In the genomic region with DNA sequence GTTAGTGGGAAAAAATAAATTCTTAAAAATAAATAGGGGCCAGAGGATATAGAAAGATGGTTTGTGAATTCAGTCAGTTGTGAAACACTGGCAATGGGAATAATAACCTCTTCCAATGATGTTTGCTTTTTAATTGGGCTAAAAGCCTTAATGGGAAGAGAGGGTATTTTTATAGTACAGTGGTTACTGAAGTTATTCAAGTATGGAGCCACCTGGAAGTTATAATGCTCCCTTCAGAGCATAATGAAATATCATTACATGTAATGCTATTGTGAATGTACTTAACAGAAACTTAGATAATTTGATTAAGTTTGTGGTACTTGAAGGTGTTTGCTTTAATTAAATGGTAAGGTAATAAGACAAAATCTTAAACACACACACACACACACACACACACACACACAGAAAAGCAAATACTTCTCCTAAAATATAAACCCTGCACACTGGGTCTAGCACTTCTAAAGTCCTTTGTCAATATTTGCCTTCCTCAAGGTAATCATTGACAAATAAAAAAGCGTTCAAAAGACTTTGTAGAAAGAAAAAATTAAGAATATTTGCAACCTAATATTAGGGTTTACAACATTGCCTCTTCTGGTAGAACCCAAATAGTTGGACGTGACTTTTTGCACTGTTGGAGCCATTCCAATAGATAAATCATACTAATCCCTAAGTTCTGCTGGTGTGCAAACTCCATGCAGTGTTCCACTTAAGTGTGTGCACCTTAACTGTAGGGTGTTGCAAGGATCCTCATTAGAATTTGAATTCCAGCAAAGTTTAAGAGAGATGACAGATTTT, we compare ENCODE assay signal across 25 mouse cellular contexts.
DNase-seq lines count a peak whose midpoint lies in the region; ATAC-seq and TF ChIP-seq lines count a peak whose summit lies in the region.
"Had no signal": no experiment of that assay in that cellular context is flagged by ENCODE, and none has a peak within 500 bp of the region (broad histone marks: within the 10 kb centered on the region; RNA-seq: fewer than 3 reads in every experiment).

No protein-coding gene starts in this region.

- no peak for TF ChIP-seq CTCF in liver, adult 2 months (IDR thresholded peaks at IDR 0.05; ENCODE audit: low read depth, low read length)
- TF ChIP-seq CTCF in liver, postnatal 0 days (IDR thresholded peaks at IDR 0.05; ENCODE audit: low read depth) = no peak
- TF ChIP-seq CTCF in stomach, postnatal 0 days (IDR thresholded peaks at IDR 0.05; ENCODE audit: low read depth) = no peak

- no peaks in the 10 kb centered on the region for H3K27me3 ChIP-seq in liver, adult 2 months (ENCODE audit: control insufficient read depth, insufficient read depth, low read length)
- H3K27me3 ChIP-seq in liver, postnatal 0 days (ENCODE audit: insufficient read depth, low read length) = no peaks in the 10 kb centered on the region
- no peaks in the 10 kb centered on the region for H3K27me3 ChIP-seq in lung, embryonic 16.5 days (ENCODE audit: control insufficient read depth, insufficient read depth, low read depth, low read length)
- no peaks in the 10 kb centered on the region for H3K27me3 ChIP-seq in stomach, embryonic 14.5 days (ENCODE audit: control insufficient read depth, insufficient read depth, low read length)
- H3K27me3 ChIP-seq in stomach, postnatal 0 days (ENCODE audit: control insufficient read depth, insufficient read depth, low read length) = no peaks in the 10 kb centered on the region
- no peaks in the 10 kb centered on the region for H3K27me3 ChIP-seq in forebrain, embryonic 16.5 days (replicated peaks; ENCODE audit: control insufficient read depth, insufficient read depth, low read length)
- no peaks in the 10 kb centered on the region for H3K27me3 ChIP-seq in forebrain, embryonic 13.5 days
- H3K27me3 ChIP-seq: embryonic facial prominence, embryonic 13.5 days; forebrain, embryonic 12.5 days; hindbrain, embryonic 12.5 days; hindbrain, embryonic 15.5 days had no signal

- TF ChIP-seq POLR2A in liver, adult 2 months (IDR thresholded peaks at IDR 0.05; ENCODE audit: extremely low read depth, insufficient read depth, low read length) = no peak

- 25% methylated on average over 2 of the region's 2 CpGs for WGBS in liver, adult 2 months
- WGBS in liver, postnatal 0 days (ENCODE audit: insufficient replicate concordance) = 40% methylated on average over 2 of the region's 2 CpGs
- WGBS in lung, embryonic 16.5 days = 26% methylated on average over 2 of the region's 2 CpGs
- 39% methylated on average over 2 of the region's 2 CpGs for WGBS in stomach, embryonic 14.5 days
- WGBS in stomach, postnatal 0 days = 22% methylated on average over 2 of the region's 2 CpGs
- 82% methylated on average over 2 of the region's 2 CpGs for WGBS in forebrain, embryonic 16.5 days
- 85% methylated on average over 2 of the region's 2 CpGs for WGBS in forebrain, embryonic 13.5 days

- no peak for ATAC-seq in liver, postnatal 0 days
- peak; percentile 93 for ATAC-seq in lung, embryonic 16.5 days (ENCODE audit: low read depth)
- ATAC-seq in stomach, embryonic 14.5 days (ENCODE audit: insufficient number of reproducible peaks, insufficient read depth, low FRiP score, low read depth) = peak; percentile 69; the same call in 1 of the 2 replicates
- ATAC-seq in stomach, postnatal 0 days (ENCODE audit: low FRiP score, low TSS enrichment) = no peak
- ATAC-seq in forebrain, embryonic 16.5 days = no peak
- no peak for ATAC-seq in forebrain, embryonic 13.5 days
- ATAC-seq: activated CD4-positive, CD25-positive, alpha-beta regulatory T cell, adult 4 months; forebrain, postnatal 0 days had no signal

- no peak for TF ChIP-seq EP300 in liver, postnatal 0 days (IDR thresholded peaks at IDR 0.05; ENCODE audit: low read depth)
- peak; percentile 20 for TF ChIP-seq EP300 in stomach, postnatal 0 days (optimal IDR thresholded peaks at IDR 0.05)

- H3K27ac ChIP-seq in liver, adult 2 months (replicated peaks; ENCODE audit: insufficient read depth, low read depth, low read length) = no peak overlapping the region
- no peak overlapping the region for H3K27ac ChIP-seq in liver, postnatal 0 days (ENCODE audit: low read depth)
- 0 out of 2 replicates have a peak overlapping the region, but pooled peaks have one; percentile 0 for H3K27ac ChIP-seq in lung, embryonic 16.5 days (ENCODE audit: low read length)
- no peak overlapping the region for H3K27ac ChIP-seq in stomach, embryonic 14.5 days (ENCODE audit: low read length)
- no peak overlapping the region for H3K27ac ChIP-seq in stomach, postnatal 0 days (replicated peaks)
- no peak overlapping the region for H3K27ac ChIP-seq in forebrain, embryonic 16.5 days (ENCODE audit: low read length)
- H3K27ac ChIP-seq in forebrain, embryonic 13.5 days = no peak overlapping the region
- H3K27ac ChIP-seq: embryonic facial prominence, embryonic 10.5 days; embryonic facial prominence, embryonic 13.5 days; forebrain, embryonic 12.5 days; gastrocnemius, adult 2 months; hindbrain, embryonic 12.5 days; hindbrain, embryonic 15.5 days had no signal

- no peak overlapping the region for H3K4me2 ChIP-seq in liver, postnatal 0 days (ENCODE audit: low read depth, low read length)
- no peak overlapping the region for H3K4me2 ChIP-seq in lung, embryonic 16.5 days (ENCODE audit: low read depth, low read length)
- no peak overlapping the region for H3K4me2 ChIP-seq in stomach, embryonic 14.5 days (replicated peaks; ENCODE audit: low read depth, low read length)
- H3K4me2 ChIP-seq in stomach, postnatal 0 days (replicated peaks; ENCODE audit: low read depth) = no peak overlapping the region
- no peak overlapping the region for H3K4me2 ChIP-seq in forebrain, embryonic 16.5 days (ENCODE audit: low read length)
- H3K4me2 ChIP-seq in forebrain, embryonic 13.5 days = no peak overlapping the region
- H3K4me2 ChIP-seq: embryonic facial prominence, embryonic 13.5 days; forebrain, embryonic 12.5 days; heart, embryonic 11.5 days; hindbrain, embryonic 12.5 days; hindbrain, embryonic 15.5 days had no signal

- H3K36me3 ChIP-seq in liver, adult 2 months (ENCODE audit: control insufficient read depth, insufficient read depth, low read length) = no peaks in the 10 kb centered on the region
- no peaks in the 10 kb centered on the region for H3K36me3 ChIP-seq in liver, postnatal 0 days (replicated peaks; ENCODE audit: insufficient read depth, low read length)
- no peaks in the 10 kb centered on the region for H3K36me3 ChIP-seq in lung, embryonic 16.5 days (ENCODE audit: control insufficient read depth, insufficient read depth, low read length)
- H3K36me3 ChIP-seq in stomach, embryonic 14.5 days (ENCODE audit: control insufficient read depth, insufficient read depth, low read length) = no peaks in the 10 kb centered on the region
- H3K36me3 ChIP-seq in stomach, postnatal 0 days (ENCODE audit: control insufficient read depth, insufficient read depth, low read length) = no peaks in the 10 kb centered on the region
- no peaks in the 10 kb centered on the region for H3K36me3 ChIP-seq in forebrain, embryonic 16.5 days (ENCODE audit: control insufficient read depth, insufficient read depth)
- H3K36me3 ChIP-seq in forebrain, embryonic 13.5 days (ENCODE audit: poor library complexity, severe bottlenecking) = no peaks in the 10 kb centered on the region
- H3K36me3 ChIP-seq: embryonic facial prominence, embryonic 10.5 days; embryonic facial prominence, embryonic 13.5 days; forebrain, embryonic 12.5 days; hindbrain, embryonic 12.5 days; hindbrain, embryonic 15.5 days had no signal

- H3K79me2 ChIP-seq in liver, adult 2 months (ENCODE audit: control insufficient read depth, insufficient read depth, low read length) = no peaks in the 10 kb centered on the region

- H3K4me3 ChIP-seq in liver, adult 2 months (ENCODE audit: insufficient read depth, low read depth, low read length) = no peak overlapping the region
- no peak overlapping the region for H3K4me3 ChIP-seq in liver, postnatal 0 days (ENCODE audit: low read depth, low read length)
- H3K4me3 ChIP-seq in lung, embryonic 16.5 days (ENCODE audit: low read length) = no peak overlapping the region
- H3K4me3 ChIP-seq in stomach, embryonic 14.5 days (ENCODE audit: low read depth, low read length) = no peak overlapping the region
- H3K4me3 ChIP-seq in stomach, postnatal 0 days (ENCODE audit: low read depth, low read length) = no peak overlapping the region
- no peak overlapping the region for H3K4me3 ChIP-seq in forebrain, embryonic 16.5 days (replicated peaks; ENCODE audit: low read length)
- H3K4me3 ChIP-seq in forebrain, embryonic 13.5 days = no peak overlapping the region
- H3K4me3 ChIP-seq: embryonic facial prominence, embryonic 10.5 days; embryonic facial prominence, embryonic 13.5 days; erythroblast, embryonic 14.5 days; forebrain, embryonic 12.5 days; gastrocnemius, adult 2 months; hindbrain, embryonic 12.5 days; hindbrain, embryonic 15.5 days had no signal

- DNase-seq in liver, adult 2 months (ENCODE audit: extremely low read depth, low read depth, low spot score) = peak; percentile 2
- no peak for DNase-seq in liver, postnatal 0 days
- no peak for DNase-seq in lung, postnatal 4 days
- no peak for DNase-seq in stomach, postnatal 0 days (ENCODE audit: low spot score)
- DNase-seq: adrenal gland, adult 8-10 months; adrenal gland, postnatal 25 days; cerebellum, adult 18-20 months; cerebellum, adult 9-11 months; cerebellum, postnatal 25 days; forebrain, postnatal 0 days; gastrocnemius, adult 2 months; gastrocnemius, postnatal 14 days; heart, adult 11 months had no signal

- no peaks in the 10 kb centered on the region for H3K4me1 ChIP-seq in liver, adult 2 months (ENCODE audit: control insufficient read depth, insufficient read depth, low read length)
- H3K4me1 ChIP-seq in liver, postnatal 0 days (ENCODE audit: insufficient read depth) = no peaks in the 10 kb centered on the region
- H3K4me1 ChIP-seq in lung, embryonic 16.5 days (replicated peaks; ENCODE audit: control insufficient read depth, insufficient read depth, low read length) = no peaks in the 10 kb centered on the region
- no peaks in the 10 kb centered on the region for H3K4me1 ChIP-seq in stomach, embryonic 14.5 days (ENCODE audit: control insufficient read depth, insufficient read depth, low read length)
- no peaks in the 10 kb centered on the region for H3K4me1 ChIP-seq in stomach, postnatal 0 days (replicated peaks; ENCODE audit: control insufficient read depth, insufficient read depth)
- no peaks in the 10 kb centered on the region for H3K4me1 ChIP-seq in forebrain, embryonic 16.5 days (replicated peaks; ENCODE audit: control insufficient read depth, insufficient read depth, low read length)
- no peaks in the 10 kb centered on the region for H3K4me1 ChIP-seq in forebrain, embryonic 13.5 days
- H3K4me1 ChIP-seq: embryonic facial prominence, embryonic 10.5 days; embryonic facial prominence, embryonic 13.5 days; forebrain, embryonic 12.5 days; hindbrain, embryonic 12.5 days; hindbrain, embryonic 15.5 days had no signal

- H3K9me3 ChIP-seq in liver, postnatal 0 days (ENCODE audit: low read length) = no peaks in the 10 kb centered on the region
- no peaks in the 10 kb centered on the region for H3K9me3 ChIP-seq in lung, embryonic 16.5 days (ENCODE audit: control insufficient read depth, low read length)
- no peaks in the 10 kb centered on the region for H3K9me3 ChIP-seq in stomach, embryonic 14.5 days (ENCODE audit: control insufficient read depth, low read depth, low read length)
- no peaks in the 10 kb centered on the region for H3K9me3 ChIP-seq in stomach, postnatal 0 days (ENCODE audit: control insufficient read depth, low read length)
- no peaks in the 10 kb centered on the region for H3K9me3 ChIP-seq in forebrain, embryonic 16.5 days (ENCODE audit: control insufficient read depth, low read length)
- no peaks in the 10 kb centered on the region for H3K9me3 ChIP-seq in forebrain, embryonic 13.5 days (replicated peaks)
- H3K9me3 ChIP-seq: embryonic facial prominence, embryonic 10.5 days; embryonic facial prominence, embryonic 13.5 days; forebrain, embryonic 12.5 days; hindbrain, embryonic 12.5 days; hindbrain, embryonic 15.5 days had no signal

- H3K9ac ChIP-seq in liver, adult 2 months (ENCODE audit: low read depth, low read length) = no peak overlapping the region
- no peak overlapping the region for H3K9ac ChIP-seq in liver, postnatal 0 days (replicated peaks)
- H3K9ac ChIP-seq in lung, embryonic 16.5 days (ENCODE audit: low read length) = no peak overlapping the region
- H3K9ac ChIP-seq in stomach, embryonic 14.5 days (replicated peaks; ENCODE audit: low read depth, low read length) = no peak overlapping the region
- H3K9ac ChIP-seq in stomach, postnatal 0 days (ENCODE audit: low read length) = no peak overlapping the region
- H3K9ac ChIP-seq in forebrain, embryonic 16.5 days (replicated peaks; ENCODE audit: low read depth, low read length) = no peak overlapping the region
- H3K9ac ChIP-seq in forebrain, embryonic 13.5 days = no peak overlapping the region
- H3K9ac ChIP-seq: embryonic facial prominence, embryonic 13.5 days; forebrain, embryonic 12.5 days; forebrain, postnatal 0 days; hindbrain, embryonic 12.5 days; hindbrain, embryonic 15.5 days had no signal

Comparison
In these comparisons a context has a peak if more than half of its experiments do, and no peak if none do; other contexts are left out.
1. ATAC-seq: peak in lung, embryonic 16.5 days (single experiment) and stomach, embryonic 14.5 days (single experiment); none in liver, postnatal 0 days (single experiment), stomach, postnatal 0 days (single experiment), forebrain, embryonic 16.5 days (single experiment) and forebrain, embryonic 13.5 days (single experiment).